Mouse (Mus musculus): Measurements from ENCODE around the gene Prr29.
"Not testable (repeated sequence)": the region's sequence is repeated elsewhere in the genome, so short reads cannot be mapped to it uniquely, and the experiment has no call there.

Prr29 gene

GRCm38 (mm10) chr11:106354181-106354580, 11.1 kb upstream of the Prr29 start:
- DNase-seq (ENCODE audit: extremely low read depth, low read depth, low spot score) = no peak

GRCm38 (mm10) chr11:106355382-106356128, 9.7 kb upstream of the Prr29 start:
- DNase-seq (ENCODE audit: extremely low read depth, low read depth, low spot score) = no peak

- DNase-seq (ENCODE audit: extremely low read depth, low read depth, low spot score) = no peak
These were observed 5.9 kb upstream of the Prr29 start for GRCm38 (mm10) chr11:106359350-106359749.

- DNase-seq (ENCODE audit: extremely low read depth, low read depth, low spot score) = no peak
These were observed 560 bp upstream of the Prr29 start for GRCm38 (mm10) chr11:106364712-106365111.

GRCm38 (mm10) chr11:106366316-106366715, 1.0 kb downstream of the Prr29 start:
- DNase-seq (ENCODE audit: extremely low read depth, low read depth, low spot score) = no peak

- no peak for DNase-seq (ENCODE audit: extremely low read depth, low read depth, low spot score)
These were observed 8.7 kb downstream of the Prr29 start for GRCm38 (mm10) chr11:106373998-106374397.

GRCm38 (mm10) chr11:106374559-106374958, 9.3 kb downstream of the Prr29 start:
- no peak for DNase-seq (ENCODE audit: extremely low read depth, low read depth, low spot score)

GRCm38 (mm10) chr11:106374979-106375378, 9.7 kb downstream of the Prr29 start:
- DNase-seq (ENCODE audit: extremely low read depth, low read depth, low spot score) = no peak

- no peak for DNase-seq (ENCODE audit: extremely low read depth, low read depth, low spot score)
These were observed 15.7 kb downstream of the Prr29 start for GRCm38 (mm10) chr11:106381011-106381410.

GRCm38 (mm10) chr11:106381883-106382282, 16.6 kb downstream of the Prr29 start:
- DNase-seq (ENCODE audit: extremely low read depth, low read depth, low spot score) = no peak

GRCm38 (mm10) chr11:106382424-106382823, 17.2 kb downstream of the Prr29 start:
- no peak for DNase-seq (ENCODE audit: extremely low read depth, low read depth, low spot score)

GRCm38 (mm10) chr11:106383051-106383790, 17.9 kb downstream of the Prr29 start:
- no peak for DNase-seq (ENCODE audit: extremely low read depth, low read depth, low spot score)

- DNase-seq (ENCODE audit: extremely low read depth, low read depth, low spot score) = no peak
These were observed 21.1 kb downstream of the Prr29 start for GRCm38 (mm10) chr11:106386409-106386808.

- no peak for DNase-seq (ENCODE audit: extremely low read depth, low read depth, low spot score)
These were observed 21.7 kb downstream of the Prr29 start for GRCm38 (mm10) chr11:106387020-106387419.

GRCm38 (mm10) chr11:106387791-106388216, 22.5 kb downstream of the Prr29 start, which contains the start of gene Icam2:
Gene Icam2, minus strand, starts transcription at chr11:106388075.
- DNase-seq (ENCODE audit: extremely low read depth, low read depth, low spot score) = no peak

- DNase-seq (ENCODE audit: extremely low read depth, low read depth, low spot score) = no peak
These were observed 24.3 kb downstream of the Prr29 start for GRCm38 (mm10) chr11:106389611-106390010.

- DNase-seq (ENCODE audit: extremely low read depth, low read depth, low spot score) = no peak
These were observed 25.5 kb downstream of the Prr29 start for GRCm38 (mm10) chr11:106390757-106391156.

GRCm38 (mm10) chr11:106391546-106392188, 26.4 kb downstream of the Prr29 start:
- DNase-seq (ENCODE audit: extremely low read depth, low read depth, low spot score) = no peak

GRCm38 (mm10) chr11:106392597-106393330, 27.5 kb downstream of the Prr29 start:
- DNase-seq (ENCODE audit: extremely low read depth, low read depth, low spot score) = no peak

- no peak for DNase-seq (ENCODE audit: extremely low read depth, low read depth, low spot score)
These were observed 28.0 kb downstream of the Prr29 start for GRCm38 (mm10) chr11:106393331-106393616.

- not testable (repeated sequence) for DNase-seq (ENCODE audit: extremely low read depth, low read depth, low spot score)
These were observed 28.8 kb downstream of the Prr29 start for GRCm38 (mm10) chr11:106394055-106394454.
